Mouse (Mus musculus) erythroblast, adult 5-6 weeks (primary cell): ENCODE results near the gene Hs6st1. TPM values are rescaled to one million over a fixed set of nuclear protein-coding genes. Genes with fewer than 3 reads are reported as not detected.

ENCODE experiments used
- ATAC-seq: replicated peaks from 2 replicates; pipeline ENCODE4 v1.8.0; 2016; ENCODE audit warnings: moderate number of reproducible peaks, mild to moderate bottlenecking, moderate TSS enrichment, inconsistent platforms; ENCODE audit not compliant: poor library complexity, low FRiP score, severe bottlenecking
- total RNA-seq, 2 experiments: library from RNA; stranded (forward) in 1 of 2; stranded (reverse) in 1 of 2; fragments of 150-400 nt in 1 of 2; fragments of 200-764, 138-1000 nt in 1 of 2; gene quantifications; 2 replicates each; pipeline versions ENCODE4 v1.2.3 to v1.2.4; 2015 to 2017; ENCODE audit warnings: low replicate concordance in 2 of 2

Hs6st1 gene
- total RNA-seq, 2 experiments from 2014 or later: 82.8 to 134 TPM

DNA sequence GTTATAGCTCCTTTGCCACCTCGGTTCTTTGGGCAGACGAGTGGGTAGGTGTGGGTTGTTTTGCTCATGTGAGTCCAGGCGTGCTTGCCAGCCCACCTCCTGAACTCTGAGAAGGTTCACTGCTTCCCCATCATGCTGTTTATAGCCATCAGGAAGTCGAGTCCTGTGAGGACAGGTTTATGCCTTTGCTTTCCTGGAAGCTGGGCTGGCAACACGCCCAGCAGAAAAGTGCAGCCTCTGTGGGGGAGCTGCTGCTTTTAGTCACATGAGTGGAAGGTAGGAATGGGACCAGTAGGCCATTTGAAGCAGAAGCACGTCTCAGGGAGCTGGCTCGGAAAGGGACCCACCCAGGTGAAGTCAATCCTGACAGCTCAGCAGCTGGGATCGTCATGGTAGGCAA, 11.5 kb downstream of the Hs6st1 start:
- no peak for ATAC-seq

- no peak for ATAC-seq
Measured at GRCm38 (mm10) chr1:36080974-36081373, 12.8 kb downstream of the Hs6st1 start.

DNA sequence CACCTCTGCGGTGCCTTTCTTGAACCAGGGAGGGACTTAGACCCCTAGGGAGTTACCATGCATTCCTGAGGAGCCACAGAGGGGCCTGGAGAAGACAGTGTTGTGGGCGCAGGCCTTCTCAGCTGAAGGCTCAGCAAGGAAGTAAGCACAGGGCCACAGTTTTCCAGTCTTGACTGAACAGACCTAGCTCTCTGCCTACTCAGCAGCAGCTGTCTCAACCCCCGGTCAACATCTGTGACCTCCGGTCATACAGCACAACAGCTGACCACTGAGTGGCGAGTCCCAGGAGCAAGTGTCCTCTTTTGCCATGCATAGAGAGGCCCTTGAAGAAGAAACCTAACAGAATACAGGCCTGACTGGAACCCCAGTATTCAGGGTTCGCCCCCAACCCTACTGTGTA, 14.0 kb downstream of the Hs6st1 start:
- no peak for ATAC-seq

DNA sequence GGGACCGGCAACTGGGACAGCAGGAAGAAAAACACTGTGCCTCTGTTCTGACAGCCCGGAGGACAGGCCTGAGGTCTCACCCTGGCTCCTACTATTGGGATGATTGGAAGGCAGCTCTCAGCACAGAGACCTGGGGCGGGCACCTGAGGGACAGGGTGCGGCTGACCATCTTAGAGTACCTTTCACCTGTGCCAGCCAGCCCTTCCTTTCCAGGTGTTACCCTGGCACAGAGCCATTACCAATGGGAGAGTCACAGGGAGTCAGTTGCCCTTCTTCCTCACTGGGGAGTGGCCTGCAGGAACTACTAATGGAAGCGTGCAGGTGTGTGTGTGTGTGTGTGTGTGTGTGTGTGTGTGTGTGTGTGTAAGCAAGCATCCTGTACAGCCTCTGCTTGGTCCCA, 15.4 kb downstream of the Hs6st1 start:
- no peak for ATAC-seq

DNA sequence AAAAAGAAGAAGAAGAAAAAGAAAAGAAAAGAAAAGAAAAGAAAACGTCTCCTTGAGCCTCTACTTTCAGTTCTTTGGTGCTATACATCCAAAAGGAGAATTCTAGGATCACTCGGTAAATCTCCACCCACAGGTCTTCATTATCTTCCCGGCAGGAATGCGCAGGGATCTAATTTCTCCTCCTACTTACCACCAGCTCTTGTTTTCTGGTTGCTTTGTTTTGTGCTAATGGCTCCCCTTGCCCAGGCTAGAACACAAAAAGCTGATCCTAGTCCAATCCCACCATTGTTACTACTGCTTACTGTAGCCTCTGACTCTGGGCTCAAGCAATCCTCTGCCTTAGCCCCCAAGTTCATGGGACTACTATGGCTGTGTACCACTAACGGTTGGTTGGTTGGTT, 16.9 kb downstream of the Hs6st1 start:
- no peak for ATAC-seq

GRCm38 (mm10) chr1:36088367-36088766, 20.2 kb downstream of the Hs6st1 start:
- 0 out of 2 replicates have a peak, but pooled peaks have one; percentile 10 for ATAC-seq

- peak; percentile 21; the same call in 1 of the 2 replicates for ATAC-seq
Measured at GRCm38 (mm10) chr1:36089481-36089880, 21.3 kb downstream of the Hs6st1 start.

DNA sequence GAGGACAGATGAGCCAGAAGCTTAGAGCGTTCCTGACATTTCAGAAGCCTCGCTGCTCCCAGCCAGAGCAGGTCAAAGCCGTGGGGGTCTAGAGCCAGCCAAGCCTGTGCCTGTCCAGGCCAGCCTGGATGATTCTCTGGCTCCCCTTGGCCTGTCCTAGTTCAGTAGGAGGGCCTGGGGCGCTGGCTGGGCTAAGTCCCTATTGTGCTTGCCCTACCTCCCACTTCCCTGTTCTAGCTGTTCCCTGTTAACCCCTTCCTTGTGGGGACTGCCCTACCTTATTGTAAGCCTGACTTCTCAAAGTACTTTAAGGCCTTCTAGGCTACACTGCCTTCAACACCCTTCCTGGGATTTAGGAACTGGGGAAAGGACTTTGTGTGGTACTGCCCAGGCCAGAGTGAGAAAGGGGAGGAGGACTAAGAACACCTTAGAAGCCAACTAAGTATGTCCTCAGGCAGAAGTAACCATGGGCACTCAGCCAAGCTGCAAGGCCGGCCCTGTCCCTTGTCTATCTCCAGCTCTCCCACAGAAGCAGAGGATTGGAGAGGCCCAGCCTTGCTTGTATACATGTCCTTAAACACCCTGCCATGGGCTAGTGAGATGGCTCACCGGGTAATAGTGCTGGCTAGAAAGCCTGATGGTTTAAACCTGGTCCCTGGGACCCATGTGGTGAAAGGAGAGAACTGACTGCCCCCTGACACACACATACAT, 22.0 kb downstream of the Hs6st1 start:
- peak; percentile 53 for ATAC-seq

GRCm38 (mm10) chr1:36090722-36091110, 22.5 kb downstream of the Hs6st1 start:
- ATAC-seq: peak; percentile 29

DNA sequence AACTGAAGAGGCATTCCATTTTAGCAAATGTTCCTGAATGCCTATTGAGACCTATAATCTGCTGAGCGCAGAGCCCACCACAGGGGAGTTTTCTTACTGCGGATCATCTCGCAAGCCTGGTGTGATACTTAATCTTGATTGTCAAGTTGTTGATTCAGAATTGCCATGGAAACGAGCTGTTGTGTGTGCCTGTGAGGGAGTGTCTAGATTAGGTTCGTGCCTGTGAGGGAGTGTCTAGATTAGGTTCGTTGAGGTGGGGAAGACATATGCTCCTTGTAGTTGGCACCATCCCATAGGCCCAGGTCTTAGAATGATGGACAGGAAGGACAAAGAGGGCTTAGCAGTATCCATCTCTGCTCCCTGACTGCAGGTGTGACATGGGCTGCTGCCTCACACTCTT, 23.0 kb downstream of the Hs6st1 start:
- peak; percentile 66 for ATAC-seq

DNA sequence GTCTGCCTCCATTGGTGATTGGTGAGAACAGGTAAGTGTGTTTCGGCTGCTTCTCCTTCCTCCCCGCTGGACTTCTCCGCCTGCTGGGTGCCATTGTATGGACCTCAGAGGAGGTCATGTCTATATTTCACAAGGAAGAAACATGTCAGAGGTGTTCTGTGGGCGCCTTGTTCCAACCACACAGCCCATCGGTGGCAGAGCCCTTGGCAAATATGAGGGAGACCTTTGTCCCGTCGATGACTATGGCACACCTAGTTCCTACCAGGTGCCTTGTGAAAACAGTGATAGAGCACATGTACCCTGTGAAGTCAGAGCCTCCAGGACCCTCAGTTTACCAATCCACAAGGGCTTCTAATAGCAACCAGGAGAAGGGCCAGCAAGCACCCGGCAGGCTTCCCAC, 25.5 kb downstream of the Hs6st1 start:
- ATAC-seq: no peak

DNA sequence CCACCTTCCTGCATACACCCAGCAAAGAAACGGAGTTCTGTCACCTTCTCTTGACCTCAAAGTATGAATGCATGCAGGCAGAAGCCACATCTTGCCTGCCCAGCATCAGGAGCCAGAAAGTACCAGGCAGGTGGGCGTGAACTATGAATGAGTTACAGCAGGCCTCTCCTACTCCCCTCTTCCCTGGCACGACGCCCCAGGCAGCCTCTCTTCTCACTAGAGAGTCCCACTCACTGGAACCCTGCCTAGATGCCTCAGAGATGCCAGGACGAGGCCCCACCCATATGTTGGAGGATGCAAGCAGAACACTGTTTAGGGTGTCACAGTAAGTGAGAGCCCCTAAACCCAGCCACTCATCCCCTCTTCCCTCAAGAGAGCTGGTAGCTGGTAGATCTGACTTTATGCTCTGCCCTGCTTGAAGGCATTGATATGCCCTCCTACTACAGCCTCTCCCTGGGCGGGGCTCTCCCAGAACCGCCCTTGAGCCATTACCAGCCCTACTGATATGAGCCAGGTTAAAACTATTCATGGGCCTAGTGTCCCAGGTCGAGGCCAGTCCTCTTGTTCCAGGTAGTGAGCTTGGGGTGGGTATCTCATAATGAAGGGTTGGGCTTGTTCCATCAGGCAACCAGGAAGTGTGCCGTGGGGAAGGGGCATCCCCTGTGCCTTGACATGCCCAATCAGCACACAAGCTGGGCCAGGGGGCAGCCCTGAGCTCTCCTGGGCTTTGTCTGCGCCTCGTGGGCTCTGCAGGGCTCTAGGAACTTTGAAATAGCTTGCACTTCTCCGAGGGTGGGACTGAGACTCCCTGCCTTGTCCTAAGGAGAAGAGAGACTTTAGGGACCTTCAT, 27.4 kb downstream of the Hs6st1 start:
- peak; percentile 75 for ATAC-seq

GRCm38 (mm10) chr1:36098432-36098831, 30.2 kb downstream of the Hs6st1 start:
- no peak for ATAC-seq

GRCm38 (mm10) chr1:36100371-36100770, 32.2 kb downstream of the Hs6st1 start:
- no peak for ATAC-seq

DNA sequence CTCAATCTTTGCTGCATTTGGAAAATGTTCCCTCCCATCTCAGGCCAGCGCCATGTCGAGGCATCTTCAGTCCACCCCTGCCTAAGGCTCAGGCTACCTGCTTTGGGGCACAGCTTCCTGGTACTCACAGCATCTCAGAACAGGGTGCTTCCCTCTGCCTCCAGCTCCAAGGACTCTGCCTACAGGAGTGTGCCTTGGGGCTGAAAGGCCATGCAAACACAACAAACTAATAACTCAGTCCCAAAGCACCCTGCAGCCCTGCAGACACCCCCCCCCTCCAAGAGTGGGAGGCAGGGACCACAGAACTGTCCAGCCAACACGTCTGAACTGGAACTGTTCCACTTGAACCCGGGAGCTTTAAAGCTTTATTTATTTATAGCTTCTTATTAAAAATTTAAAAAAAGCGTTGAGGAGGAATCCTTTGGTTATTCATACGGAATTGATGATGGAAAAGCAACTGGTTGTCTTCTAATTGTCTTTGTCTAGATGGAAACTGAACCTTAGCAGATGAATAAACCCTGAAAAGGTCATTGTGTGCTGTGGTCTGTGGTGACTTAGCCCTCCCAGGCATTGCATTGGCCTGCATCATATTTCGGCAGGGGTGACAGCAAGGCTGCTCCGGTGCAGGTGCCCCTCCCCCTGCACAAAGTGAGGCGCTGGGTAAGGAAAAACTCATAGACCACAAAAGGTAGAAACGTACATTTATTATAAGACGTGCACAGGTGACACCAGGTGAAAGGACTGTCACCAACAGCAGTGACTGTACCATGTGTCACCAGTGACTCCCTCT, 37.9 kb downstream of the Hs6st1 start:
- ATAC-seq: no peak

DNA sequence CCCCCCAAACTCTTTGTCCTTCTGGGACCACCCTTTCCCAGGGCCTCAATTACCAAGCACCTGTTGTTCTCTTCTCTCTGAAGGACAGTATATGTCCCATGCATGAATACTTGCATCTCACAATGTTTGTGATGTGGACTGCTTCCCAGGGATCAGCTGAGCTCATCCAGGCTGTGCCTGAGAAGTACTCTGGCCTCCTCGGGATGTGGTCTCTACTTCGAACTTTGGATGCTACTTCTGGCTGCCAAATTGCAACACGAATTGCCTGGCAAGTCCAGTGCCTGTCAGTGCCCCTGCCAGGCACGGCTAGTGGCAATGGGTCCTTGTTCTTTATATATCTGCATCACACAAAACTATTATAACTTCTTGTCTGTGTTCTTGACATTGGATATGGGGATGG, 41.8 kb downstream of the Hs6st1 start:
- ATAC-seq: no peak

- no peak for ATAC-seq
Measured at GRCm38 (mm10) chr1:36112665-36113064, 44.5 kb downstream of the Hs6st1 start.

DNA sequence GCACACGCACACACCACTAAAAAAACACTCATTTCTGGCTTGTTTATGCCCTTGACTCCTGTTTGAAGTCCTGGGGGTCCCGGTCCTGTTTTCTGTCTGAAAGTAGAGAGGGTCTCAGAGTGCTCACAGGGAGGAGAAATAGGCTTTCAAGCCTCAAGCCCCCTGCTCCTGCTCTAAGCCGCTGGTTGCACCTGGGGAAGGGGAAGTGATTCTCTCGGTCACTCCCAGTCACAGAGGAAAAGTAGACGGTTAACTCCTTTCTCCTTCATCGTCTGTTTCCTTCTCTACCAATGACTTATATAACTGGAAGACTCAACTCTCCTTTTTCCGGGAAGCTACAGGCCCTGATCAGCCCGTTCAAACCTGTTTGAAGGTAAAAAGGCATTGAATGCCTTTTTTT, 45.5 kb downstream of the Hs6st1 start:
- no peak for ATAC-seq

- ATAC-seq: no peak
Measured at GRCm38 (mm10) chr1:36114844-36115243, 46.6 kb downstream of the Hs6st1 start.

- ATAC-seq: no peak
Measured at GRCm38 (mm10) chr1:36116488-36116887, 48.3 kb downstream of the Hs6st1 start.
